Mouse (Mus musculus) cerebellum, adult 9-10 months (tissue): ENCODE data around the gene Gm21783.
"Not testable (repeated sequence)": the region's sequence is repeated elsewhere in the genome, so short reads cannot be mapped to it uniquely, and the experiment has no call there.

Experiments used
- DNase-seq: peaks from one replicate; pipeline ENCODE4 v3.0.0; 2022

The Gm21783 gene

GRCm38 (mm10) chrY:44981163-44981562, at the start of gene Gm21783:
Gene Gm21783, minus strand, starts transcription at chrY:44981263.
- DNase-seq = not testable (repeated sequence)
